Mouse (Mus musculus) naive thymus-derived CD4-positive, alpha-beta T cell, adult 5 months (primary cell): ENCODE measurements around the gene Msantd4. TPM values are rescaled to one million over a fixed set of nuclear protein-coding genes. Genes with fewer than 3 reads are reported as not detected.

Source experiments
- polyA plus RNA-seq: library from polyadenylated mRNA; unstranded; fragments of 100-300 nt; shearing (Covaris generic); gene quantifications from one replicate; pipeline ENCODE4 v1.2.1, GENCODE M21; 2017

The Msantd4 gene
- 9.4 TPM for polyA plus RNA-seq

DNA sequence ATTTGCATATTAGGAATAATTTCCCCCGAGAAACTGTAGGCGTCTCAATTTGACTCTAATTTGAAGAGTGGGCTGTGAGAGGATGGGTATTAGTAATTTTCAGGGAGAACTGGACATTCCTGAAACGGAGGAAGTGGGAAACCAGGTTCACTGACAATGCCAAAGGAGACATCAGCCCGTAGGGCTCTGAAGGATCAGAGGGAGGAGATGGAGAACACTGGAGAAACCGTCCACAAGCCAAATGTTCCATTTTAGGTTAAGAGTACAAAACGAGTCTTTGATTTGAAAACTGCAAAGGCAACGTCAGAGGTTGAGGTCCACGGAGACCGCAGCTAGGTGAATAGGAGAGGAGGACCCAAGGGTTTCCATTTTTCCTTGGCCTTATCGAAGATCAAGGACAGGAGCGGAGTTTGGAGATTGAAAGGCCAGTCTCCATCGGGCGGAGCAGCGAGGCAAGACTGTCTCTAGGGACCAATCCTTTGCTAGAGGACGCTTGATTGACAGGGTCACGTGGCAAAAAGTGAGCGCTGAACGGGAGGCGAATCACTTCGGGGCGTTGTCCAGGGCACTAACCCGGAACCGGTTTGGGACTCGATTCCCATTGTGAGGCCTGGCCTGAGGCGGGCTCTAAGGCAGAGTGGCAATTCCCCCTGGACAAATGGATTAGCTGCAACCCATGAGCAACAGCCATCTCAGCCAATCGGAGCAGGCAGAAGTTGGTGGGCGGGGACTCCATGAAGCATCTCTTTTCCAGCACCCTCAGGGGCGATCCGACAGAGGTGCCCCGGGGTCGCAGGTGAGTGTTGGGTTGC is at the start of gene Msantd4:
TSS of gene Msantd4 (plus strand) at position 735 of the 812 bp plus-strand sequence.

Other genes starting within 250 kb of the Msantd4 start
- gene Aasdhppt, start 67.1 kb upstream of the Msantd4 start, polyA plus RNA-seq, result 21.4 TPM
- gene Kbtbd3, start 66.7 kb upstream of the Msantd4 start, polyA plus RNA-seq, result 4.3 TPM